Mouse (Mus musculus) forebrain, embryonic 11.5 days (tissue): Measurements from ENCODE around the gene Me3. TPM values are rescaled to one million over a fixed set of nuclear protein-coding genes. Genes with fewer than 3 reads are reported as not detected.

Source experiments
- ATAC-seq: fragments of 200-750 bp; cut with Nextera tagmentation; replicated peaks from 2 replicates; pipeline ENCODE4 v1.8.0; 2017; ENCODE audit warnings: moderate TSS enrichment; ENCODE audit not compliant: low FRiP score
- DNase-seq: peaks from one replicate; pipeline ENCODE4 v3.0.0-alpha.2; 2017; ENCODE audit warnings: low spot score
- H3K27ac ChIP-seq: fragments of 300-500 bp; sonication (generic); 2 replicates; pipeline ENCODE4 v1.5.1; 2014; ENCODE audit warnings: low read depth, low read length
- H3K27me3 ChIP-seq: fragments of 300-500 bp; sonication (generic); 2 replicates; pipeline ENCODE4 v1.6.1; 2014; ENCODE audit warnings: mild to moderate bottlenecking, low read length, mixed read lengths; ENCODE audit not compliant: control insufficient read depth, insufficient read depth
- H3K36me3 ChIP-seq: fragments of 300-500 bp; sonication (generic); 2 replicates; pipeline ENCODE4 v1.6.1; 2014; ENCODE audit warnings: mild to moderate bottlenecking, low read length, moderate library complexity, mixed read lengths; ENCODE audit not compliant: control insufficient read depth, insufficient read depth
- H3K4me1 ChIP-seq: fragments of 300-500 bp; sonication (generic); replicated peaks from 2 replicates; pipeline ENCODE4 v1.6.1; 2014; ENCODE audit warnings: low read length, mixed read lengths; ENCODE audit not compliant: control insufficient read depth, insufficient read depth
- H3K4me2 ChIP-seq: fragments of 300-500 bp; sonication (generic); 2 replicates; pipeline ENCODE4 v1.6.1; 2014; ENCODE audit warnings: low read depth, mild to moderate bottlenecking, low read length, moderate library complexity, mixed read lengths; ENCODE audit not compliant: severe bottlenecking
- H3K4me3 ChIP-seq: fragments of 300-500 bp; sonication (generic); 2 replicates; pipeline ENCODE4 v1.5.1; 2014; ENCODE audit warnings: low read depth, low read length
- H3K9ac ChIP-seq: fragments of 300-500 bp; sonication (generic); 2 replicates; pipeline ENCODE4 v1.6.1; 2014; ENCODE audit warnings: low read length
- H3K9me3 ChIP-seq: fragments of 300-500 bp; sonication (generic); 2 replicates; pipeline ENCODE4 v1.6.1; 2016; ENCODE audit warnings: low read length, mixed read lengths; ENCODE audit not compliant: control insufficient read depth
- WGBS: fragments of 180-500 bp; shearing (Covaris S2); extraction: QIAGEN DNeasy Blood & Tissue Kit; methylation state at CpG from one replicate; pipeline ENCODE4 v1.1.7; 2014; 5-methylcytosine and 5-hydroxymethylcytosine counted together
- polyA plus RNA-seq: library from polyadenylated mRNA; unstranded; fragments of >200 nt; fragmentation: Nextera tagmentation; extraction: Ambion mirVana; gene quantifications from 2 replicates; pipeline ENCODE4 v1.2.1, GENCODE M21; 2014

The Me3 gene
- 0.90 and 1.1 TPM in 2 replicates for polyA plus RNA-seq

DNA sequence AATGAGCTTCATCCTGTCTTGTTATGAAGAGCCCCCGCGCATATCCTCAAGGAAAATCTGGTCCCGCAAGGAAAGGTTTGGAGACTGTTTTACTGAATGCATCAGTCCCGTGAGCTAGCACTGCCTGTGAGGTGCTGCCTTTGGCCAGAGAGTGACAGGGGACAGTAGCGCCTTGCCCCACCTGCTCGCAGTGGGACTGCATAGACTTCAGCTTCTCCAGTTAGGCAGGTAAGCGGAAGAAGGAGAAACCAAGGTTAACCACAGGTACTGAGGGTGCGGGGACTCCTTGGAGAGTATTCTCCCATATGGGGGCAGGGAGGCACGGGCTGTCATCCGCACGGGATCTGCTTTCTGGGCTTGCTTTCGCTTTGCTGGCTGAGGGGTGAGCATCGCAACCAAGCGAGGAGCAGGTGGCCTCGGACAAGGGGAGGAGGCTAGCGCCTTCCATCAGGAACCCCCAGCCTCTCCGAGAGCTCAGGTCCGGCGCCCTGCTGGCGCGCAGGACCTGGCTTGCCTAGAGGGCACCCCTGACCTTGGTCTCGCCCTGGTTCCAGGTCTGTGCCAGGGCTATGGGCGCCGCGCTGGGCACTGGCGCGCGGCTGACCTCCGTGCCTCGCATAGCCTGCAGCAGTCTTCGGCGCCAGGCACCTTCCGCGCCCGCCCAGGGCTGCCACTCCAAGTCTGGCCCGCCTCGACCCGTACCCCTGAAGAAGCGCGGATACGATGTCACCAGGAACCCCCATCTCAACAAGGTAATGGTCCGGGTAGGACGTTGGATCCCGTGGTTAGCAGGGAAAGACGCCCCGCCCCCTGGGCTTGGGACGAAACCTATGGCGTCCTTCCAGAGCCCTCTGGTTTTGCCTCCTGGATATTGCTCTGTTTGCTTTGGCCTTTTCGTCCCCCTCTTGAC is at the start of gene Me3:
Gene Me3 (plus strand): TSS at position 51 of the 910 bp plus-strand sequence.
- 4% methylated on average over 49 of the region's 49 CpGs for WGBS
- Histone ChIP-seq H3K9me3 (no peaks in the 10 kb centered on the region), H3K9ac (peak within 1 kb of the TSS; percentile 75), H3K4me1 (peaks cover 2% of the 10 kb centered on the region; the same call in 1 of the 2 replicates), H3K27ac (no peak within 1 kb of the TSS), H3K4me3 (peak within 1 kb of the TSS; percentile 60), H3K4me2 (peak within 1 kb of the TSS; percentile 100), H3K36me3 (no peaks in the 10 kb centered on the region), H3K27me3 (0 out of 2 replicates have a peak, but pooled peaks cover 3% of the 10 kb centered on the region)
- DNase-seq = peak; percentile 67
- peak; percentile 77 for ATAC-seq

DNA sequence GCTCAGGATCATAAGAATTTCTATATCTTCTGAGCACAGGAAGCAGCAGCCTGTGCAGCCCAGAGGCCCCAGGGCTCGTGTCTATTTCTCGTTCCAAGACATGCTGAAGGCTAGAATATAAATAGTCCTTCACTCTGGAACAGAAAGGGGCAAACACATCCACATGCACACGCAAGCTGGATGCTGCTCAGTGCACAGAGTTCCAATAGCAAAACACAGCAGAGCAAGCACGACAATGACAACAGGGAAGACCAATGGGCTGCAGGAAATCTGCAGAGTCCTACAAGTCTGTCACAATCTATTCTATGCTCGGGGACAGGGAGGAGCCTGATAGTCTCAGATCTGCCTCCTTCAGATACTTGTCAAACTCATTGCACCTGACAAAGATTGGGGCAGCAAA is 42.2 kb upstream of the Me3 start:
- H3K4me1 ChIP-seq = no peaks in the 10 kb centered on the region
- H3K36me3 ChIP-seq = no peaks in the 10 kb centered on the region
- no peak for ATAC-seq
- H3K27me3 ChIP-seq = no peaks in the 10 kb centered on the region
- DNase-seq = no peak
- no peak overlapping the region for H3K9ac ChIP-seq
- H3K4me3 ChIP-seq = no peak overlapping the region
- H3K9me3 ChIP-seq = no peaks in the 10 kb centered on the region
- 88% methylated on average over 5 of the region's 5 CpGs for WGBS
- H3K27ac ChIP-seq = no peak overlapping the region
- H3K4me2 ChIP-seq = no peak overlapping the region

DNA sequence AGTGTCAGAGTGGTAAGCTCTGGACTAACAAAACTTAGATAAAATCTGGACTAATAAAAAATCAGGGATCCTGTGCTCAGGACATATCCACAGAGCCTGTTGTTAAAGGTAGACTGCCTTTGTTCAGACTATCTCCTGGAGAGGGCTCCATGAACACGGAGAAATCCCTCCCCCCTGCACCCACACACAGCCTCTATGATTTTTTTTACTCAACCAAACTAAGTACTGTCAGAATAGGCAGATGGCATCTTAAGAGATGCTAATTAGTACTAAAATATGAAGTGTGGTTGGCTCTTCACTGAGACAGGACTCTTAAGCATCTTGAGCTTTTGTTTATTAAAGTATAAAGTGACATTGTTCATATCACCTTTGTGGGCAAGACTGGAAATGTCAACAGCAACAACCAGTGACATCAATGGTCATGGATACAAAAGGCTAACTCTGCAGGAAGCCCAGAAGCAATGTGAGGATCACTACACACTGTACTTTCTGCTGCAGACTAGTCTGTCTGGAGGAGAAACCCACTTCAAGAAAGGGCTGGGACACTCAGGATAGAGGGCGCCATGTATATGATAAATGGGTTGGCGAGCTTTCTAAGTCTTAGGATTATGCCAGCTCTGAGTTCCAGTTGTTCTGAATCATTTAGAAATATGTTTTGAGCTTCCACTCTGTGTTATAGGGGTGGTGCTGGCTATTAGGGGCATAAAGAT is 41.5 kb upstream of the Me3 start:
- H3K36me3 ChIP-seq = no peaks in the 10 kb centered on the region
- DNase-seq (no peak), ATAC-seq (no peak)
- H3K4me2 ChIP-seq = no peak overlapping the region
- WGBS = 85% methylated on average over 3 of the region's 3 CpGs
- H3K9me3 ChIP-seq = no peaks in the 10 kb centered on the region
- no peak overlapping the region for H3K4me3 ChIP-seq
- H3K27me3 ChIP-seq = no peaks in the 10 kb centered on the region
- no peak overlapping the region for H3K9ac ChIP-seq
- no peak overlapping the region for H3K27ac ChIP-seq
- H3K4me1 ChIP-seq = no peaks in the 10 kb centered on the region

DNA sequence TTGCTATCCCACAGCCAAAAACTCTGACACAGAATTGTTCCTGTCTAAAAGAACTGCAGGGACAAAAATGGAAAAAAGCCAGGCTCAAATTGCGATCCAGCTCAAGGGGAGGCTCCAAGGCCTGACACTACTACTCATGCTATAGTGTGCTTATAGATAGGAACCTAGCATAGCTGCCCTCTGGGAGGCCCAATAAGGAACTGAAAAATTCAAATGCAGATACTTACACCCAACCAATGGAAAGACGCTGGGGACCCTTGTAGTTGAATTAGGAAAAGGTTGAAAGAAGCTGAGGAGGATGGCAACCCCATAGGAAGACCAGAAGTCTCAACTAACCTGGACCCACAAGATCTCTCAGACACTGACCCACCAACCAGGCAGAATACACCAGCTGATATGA is 36.4 kb upstream of the Me3 start:
- DNase-seq (no peak), ATAC-seq (no peak)
- no peak overlapping the region for H3K9ac ChIP-seq
- H3K27me3 ChIP-seq = no peaks in the 10 kb centered on the region
- WGBS = 85% methylated on average over 2 of the region's 2 CpGs
- no peaks in the 10 kb centered on the region for H3K9me3 ChIP-seq
- H3K27ac ChIP-seq = no peak overlapping the region
- H3K4me2 ChIP-seq = no peak overlapping the region
- H3K36me3 ChIP-seq = no peaks in the 10 kb centered on the region
- no peak overlapping the region for H3K4me3 ChIP-seq
- no peaks in the 10 kb centered on the region for H3K4me1 ChIP-seq

DNA sequence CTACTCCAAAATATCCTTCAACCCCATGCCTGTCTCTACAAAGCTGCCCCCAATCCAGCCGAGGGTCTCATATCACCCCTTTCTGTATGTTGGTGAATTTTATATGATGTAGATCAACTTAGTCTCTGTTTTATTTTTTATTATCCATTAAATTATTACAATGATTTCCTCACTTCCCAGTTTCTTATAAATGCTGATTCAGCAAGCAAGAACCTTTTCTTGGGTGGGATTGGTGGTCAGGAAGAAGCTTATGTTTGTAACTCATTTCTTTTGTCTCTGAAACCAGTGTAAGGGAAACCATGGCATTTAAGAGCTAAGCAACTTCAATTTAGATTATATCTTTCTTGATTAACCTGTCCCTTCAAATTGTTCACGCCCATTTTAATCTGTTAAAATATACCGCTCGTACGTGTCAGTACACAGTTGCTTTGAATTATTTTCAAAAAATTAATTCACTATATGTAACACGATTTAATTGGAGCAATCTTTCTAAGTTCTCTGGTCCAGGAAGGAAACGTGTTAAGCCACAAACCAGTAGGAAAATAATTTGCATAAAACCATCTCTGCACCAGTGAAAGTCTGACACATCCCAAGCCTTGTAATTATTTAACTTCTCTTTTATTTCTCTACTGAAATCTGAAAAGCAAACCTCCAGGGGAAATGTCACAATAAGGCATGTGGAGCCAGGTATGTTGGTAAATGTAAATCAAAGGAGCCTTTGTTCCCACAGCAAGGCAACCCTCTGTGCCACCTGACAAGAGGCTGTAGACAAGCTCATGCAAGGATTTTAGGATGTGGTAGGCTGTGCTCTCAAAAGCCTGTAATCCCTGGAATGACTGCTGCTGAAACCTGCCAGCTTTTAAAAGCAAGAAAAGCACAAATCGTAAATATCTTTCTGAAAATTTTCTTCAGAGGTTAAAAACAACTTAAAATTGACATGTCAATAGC is 26.3 kb upstream of the Me3 start:
- Histone ChIP-seq H3K27me3 (no peaks in the 10 kb centered on the region), H3K4me3 (no peak overlapping the region), H3K9ac (no peak overlapping the region), H3K27ac (no peak overlapping the region), H3K36me3 (no peaks in the 10 kb centered on the region), H3K9me3 (no peaks in the 10 kb centered on the region), H3K4me1 (no peaks in the 10 kb centered on the region), H3K4me2 (no peak overlapping the region)
- no peak for DNase-seq
- no peak for ATAC-seq
- 79% methylated on average over 8 of the region's 8 CpGs for WGBS

DNA sequence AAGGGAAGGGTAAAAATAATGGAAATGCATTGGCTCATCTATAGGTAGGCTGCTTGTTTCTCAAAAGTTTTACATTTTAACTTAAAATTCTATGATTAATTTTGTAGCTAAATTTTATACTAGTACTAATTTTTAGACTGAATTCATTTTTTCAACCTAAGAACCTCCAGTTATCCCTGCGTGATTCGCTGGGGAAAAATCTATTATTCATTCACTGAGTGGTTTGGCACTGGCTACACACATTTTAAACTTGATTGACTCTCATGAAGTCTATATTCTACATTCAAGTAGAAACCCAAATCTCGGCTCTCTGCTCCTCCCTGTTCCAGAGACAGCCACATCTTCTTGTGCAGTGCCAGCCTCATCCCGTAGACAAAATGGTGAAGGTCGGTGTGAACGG is 24.9 kb upstream of the Me3 start:
- Histone ChIP-seq H3K36me3 (no peaks in the 10 kb centered on the region), H3K27ac (no peak overlapping the region), H3K27me3 (no peaks in the 10 kb centered on the region), H3K9ac (no peak overlapping the region), H3K9me3 (no peaks in the 10 kb centered on the region), H3K4me2 (no peak overlapping the region), H3K4me1 (no peaks in the 10 kb centered on the region), H3K4me3 (no peak overlapping the region)
- 99% methylated on average over 6 of the region's 6 CpGs for WGBS
- ATAC-seq (no peak), DNase-seq (no peak)

DNA sequence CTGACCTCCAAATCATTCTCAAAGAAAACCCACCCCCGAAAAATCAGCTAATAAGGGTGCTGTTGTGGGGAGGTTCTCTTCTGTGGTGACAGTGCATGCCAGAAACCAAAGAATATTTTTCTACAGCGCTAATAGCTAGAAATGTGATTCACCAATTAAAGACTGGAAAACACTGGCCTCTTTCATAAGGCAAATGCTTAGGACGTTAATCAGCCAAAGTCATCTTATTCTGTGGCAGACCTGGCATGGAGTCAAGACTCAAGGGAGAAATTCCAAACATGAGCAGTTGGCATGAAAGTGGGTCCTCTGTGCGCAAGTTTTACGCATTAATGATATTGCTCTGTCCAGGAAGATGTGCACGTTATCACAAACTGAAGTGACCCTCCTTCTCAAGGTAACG is 21.0 kb upstream of the Me3 start:
- Histone ChIP-seq H3K36me3 (no peaks in the 10 kb centered on the region), H3K27ac (no peak overlapping the region), H3K9ac (no peak overlapping the region), H3K9me3 (no peaks in the 10 kb centered on the region), H3K4me1 (no peaks in the 10 kb centered on the region), H3K27me3 (no peaks in the 10 kb centered on the region), H3K4me2 (no peak overlapping the region), H3K4me3 (no peak overlapping the region)
- DNase-seq (no peak), ATAC-seq (no peak)
- WGBS = 93% methylated on average over 7 of the region's 7 CpGs

DNA sequence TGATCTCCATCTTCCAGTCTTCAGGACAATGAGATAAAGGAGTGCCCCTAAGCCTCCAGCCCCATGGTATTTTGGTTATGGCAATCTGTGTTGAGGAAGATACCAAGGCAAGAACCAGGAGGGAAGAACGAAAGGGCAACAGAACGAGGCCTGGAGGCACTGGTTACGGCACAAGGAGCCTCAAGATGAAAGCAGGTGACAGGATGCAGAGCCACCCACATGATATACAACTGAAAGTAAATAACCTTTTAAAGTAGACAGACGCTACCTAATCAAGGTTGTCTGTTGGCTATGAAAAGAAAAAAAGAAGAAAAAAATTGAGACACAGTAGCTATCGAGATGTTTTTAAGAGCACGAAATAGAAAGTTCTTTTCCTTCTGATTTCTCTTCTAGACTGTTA is 16.0 kb upstream of the Me3 start:
- Histone ChIP-seq H3K36me3 (no peaks in the 10 kb centered on the region), H3K4me1 (no peaks in the 10 kb centered on the region), H3K27ac (no peak overlapping the region), H3K4me3 (no peak overlapping the region), H3K9me3 (peaks cover 4% of the 10 kb centered on the region; the same call in 1 of the 2 replicates), H3K9ac (no peak overlapping the region), H3K4me2 (no peak overlapping the region), H3K27me3 (no peaks in the 10 kb centered on the region)
- DNase-seq = no peak
- ATAC-seq = no peak
- WGBS = 94% methylated on average over 6 of the region's 6 CpGs
